Comparison of ENCODE assay signal across 18 mouse cellular contexts in the genomic region with DNA sequence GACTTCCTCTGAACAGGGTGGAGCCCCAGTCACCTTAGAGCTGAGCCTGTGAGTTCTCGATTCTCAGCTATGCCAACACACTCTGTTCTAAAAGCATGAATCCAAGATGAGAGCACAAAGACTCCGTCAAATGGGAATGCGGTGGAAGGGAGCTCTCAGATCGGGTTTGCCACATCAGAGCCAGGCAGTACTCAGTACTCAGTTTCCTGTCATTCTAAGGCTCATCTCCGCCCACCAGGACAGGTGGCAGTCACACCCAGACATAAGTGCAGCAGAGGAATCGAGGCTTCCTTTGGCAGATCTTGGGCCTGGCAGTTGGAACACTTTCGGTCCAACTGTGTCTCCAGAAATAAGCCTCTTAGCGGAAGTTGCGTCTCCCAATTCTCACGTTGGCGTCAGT.
"Had no signal": no experiment of that assay in that cellular context is flagged by ENCODE, and none has a peak within 500 bp of the region (broad histone marks: within the 10 kb centered on the region; RNA-seq: fewer than 3 reads in every experiment).

No protein-coding gene starts in this region.

- H3K27ac ChIP-seq: kidney, postnatal 0 days; limb, embryonic 12.5 days; liver, embryonic 13.5 days; lung, embryonic 15.5 days; macrophage; midbrain, embryonic 15.5 days; neural tube, embryonic 12.5 days; stomach, postnatal 0 days had no signal

- H3K4me3 ChIP-seq: limb, embryonic 12.5 days; liver, embryonic 13.5 days; lung, embryonic 15.5 days; megakaryocyte, embryonic 14.5 days; midbrain, embryonic 15.5 days; neural tube, embryonic 12.5 days had no signal

- H3K9me3 ChIP-seq: limb, embryonic 12.5 days; liver, embryonic 13.5 days; lung, embryonic 15.5 days; midbrain, embryonic 15.5 days; neural tube, embryonic 12.5 days had no signal

- H3K4me2 ChIP-seq: limb, embryonic 12.5 days; liver, embryonic 13.5 days; lung, embryonic 15.5 days; midbrain, embryonic 11.5 days; midbrain, embryonic 15.5 days; neural tube, embryonic 12.5 days had no signal

- ATAC-seq: intestine, postnatal 0 days; liver, postnatal 0 days; midbrain, embryonic 15.5 days had no signal

- DNase-seq: kidney, adult 8-10 months; kidney, postnatal 36 days; liver; liver, embryonic 13.5 days; liver, postnatal 0 days; lung, postnatal 14 days; thymus, adult 18-20 months; thymus, postnatal 14 days had no signal

- H3K4me1 ChIP-seq: limb, embryonic 12.5 days; liver, embryonic 13.5 days; lung, embryonic 15.5 days; megakaryocyte, embryonic 14.5 days; midbrain, embryonic 15.5 days; neural tube, embryonic 12.5 days had no signal

- H3K36me3 ChIP-seq: limb, embryonic 12.5 days; liver, embryonic 13.5 days; lung, embryonic 15.5 days; midbrain, embryonic 15.5 days; neural tube, embryonic 12.5 days had no signal

- H3K27me3 ChIP-seq: limb, embryonic 12.5 days; liver, embryonic 13.5 days; lung, embryonic 15.5 days; megakaryocyte, embryonic 14.5 days; midbrain, embryonic 15.5 days; neural tube, embryonic 12.5 days had no signal

- H3K9ac ChIP-seq: limb, embryonic 12.5 days; liver, embryonic 13.5 days; liver, postnatal 0 days; lung, embryonic 15.5 days; midbrain, embryonic 15.5 days; neural tube, embryonic 12.5 days had no signal
